Mouse (Mus musculus) splenic B cell, adult 2 months (primary cell): Measurements from ENCODE around the gene Olfr32.
"Not testable (repeated sequence)": the region's sequence is repeated elsewhere in the genome, so short reads cannot be mapped to it uniquely, and the experiment has no call there.

Experiments
- DNase-seq: peaks from one replicate; pipeline ENCODE4 v3.0.0-alpha.2; 2011; ENCODE audit warnings: low read depth, low spot score
- H3K27me3 ChIP-seq: 2 replicates; pipeline ENCODE4 v1.6.1; 2012; ENCODE audit warnings: mild to moderate bottlenecking, low read length, moderate library complexity, mixed read lengths; ENCODE audit not compliant: control insufficient read depth, poor library complexity, insufficient read depth, severe bottlenecking
- H3K36me3 ChIP-seq: 2 replicates; pipeline ENCODE4 v1.6.1; 2012; ENCODE audit warnings: mild to moderate bottlenecking, low read length, moderate library complexity, mixed read lengths; ENCODE audit not compliant: control insufficient read depth, poor library complexity, insufficient read depth, severe bottlenecking

Gene Olfr32

GRCm38 (mm10) chr2:90142196-90142595, at the start of gene Olfr32:
Gene Olfr32 (minus strand): TSS chr2:90142296.
- Histone ChIP-seq H3K36me3 (no peaks in the 10 kb centered on the region), H3K27me3 (no peaks in the 10 kb centered on the region)
- no peak for DNase-seq

GRCm38 (mm10) chr2:90187082-90187481, 45.0 kb upstream of the Olfr32 start:
- not testable (repeated sequence) for DNase-seq, H3K36me3 ChIP-seq, H3K27me3 ChIP-seq

- not testable (repeated sequence) for H3K27me3 ChIP-seq, H3K36me3 ChIP-seq, DNase-seq
These were observed 44.0 kb upstream of the Olfr32 start for GRCm38 (mm10) chr2:90186082-90186481.

- no peaks in the 10 kb centered on the region for H3K27me3 ChIP-seq
- H3K36me3 ChIP-seq = no peaks in the 10 kb centered on the region
- no peak for DNase-seq
These were observed 11.8 kb upstream of the Olfr32 start for GRCm38 (mm10) chr2:90153916-90154315.

- no peaks in the 10 kb centered on the region for H3K36me3 ChIP-seq
- no peak for DNase-seq
These were observed 10.9 kb upstream of the Olfr32 start, which contains the start of gene Olfr1270 for GRCm38 (mm10) chr2:90152991-90153390. Gene Olfr1270 (minus strand): TSS chr2:90153091.

GRCm38 (mm10) chr2:90121312-90121711, 20.8 kb downstream of the Olfr32 start, which contains the start of gene Olfr1269:
Gene Olfr1269 (minus strand): TSS chr2:90121412.
- H3K36me3 ChIP-seq = no peaks in the 10 kb centered on the region
- no peak for DNase-seq
- H3K27me3 ChIP-seq = no peaks in the 10 kb centered on the region

More at GRCm38 (mm10) chr2:90152991-90153390, 10.9 kb upstream of the Olfr32 start, which contains the start of gene Olfr1270:
- H3K27me3 ChIP-seq = no peaks in the 10 kb centered on the region
